Mouse (Mus musculus) midbrain, embryonic 11.5 days (tissue): ENCODE results near the gene Tha1. TPM values are rescaled to one million over a fixed set of nuclear protein-coding genes. Genes with fewer than 3 reads are reported as not detected.

Experiments used
- ATAC-seq: fragments of 200-750 bp; cut with Nextera tagmentation; 2 replicates; pipeline ENCODE4 v1.8.0; 2017; ENCODE audit warnings: moderate TSS enrichment, moderate library complexity; ENCODE audit not compliant: low FRiP score
- DNase-seq: peaks from one replicate; pipeline ENCODE4 v3.0.0; 2015; ENCODE audit warnings: low spot score; ENCODE audit errors: missing footprints
- H3K27ac ChIP-seq: fragments of 300-500 bp; sonication (generic); 2 replicates; pipeline ENCODE4 v1.5.1; 2014; ENCODE audit warnings: low read depth, low read length
- H3K27me3 ChIP-seq: fragments of 300-500 bp; sonication (generic); 2 replicates; pipeline ENCODE4 v1.6.1; 2014; ENCODE audit warnings: mild to moderate bottlenecking, low read length, moderate library complexity, mixed read lengths; ENCODE audit not compliant: control insufficient read depth, insufficient read depth
- H3K36me3 ChIP-seq: fragments of 300-500 bp; sonication (generic); 2 replicates; pipeline ENCODE4 v1.6.1; 2014; ENCODE audit warnings: mild to moderate bottlenecking, low read length, moderate library complexity, mixed read lengths; ENCODE audit not compliant: control insufficient read depth, insufficient read depth
- H3K4me1 ChIP-seq: fragments of 300-500 bp; sonication (generic); 2 replicates; pipeline ENCODE4 v1.6.1; 2014; ENCODE audit warnings: low read length; ENCODE audit not compliant: control insufficient read depth, insufficient read depth
- H3K4me2 ChIP-seq: fragments of 300-500 bp; sonication (generic); 2 replicates; pipeline ENCODE4 v1.6.1; 2014; ENCODE audit warnings: mild to moderate bottlenecking, moderate library complexity
- H3K4me3 ChIP-seq: fragments of 300-500 bp; sonication (generic); 2 replicates; pipeline ENCODE4 v1.5.1; 2014; ENCODE audit warnings: low read depth, low read length
- H3K9ac ChIP-seq: fragments of 300-500 bp; sonication (generic); 2 replicates; pipeline ENCODE4 v1.6.1; 2014; ENCODE audit warnings: low read length
- H3K9me3 ChIP-seq: fragments of 300-500 bp; sonication (generic); 2 replicates; pipeline ENCODE4 v1.6.1; 2016; ENCODE audit warnings: low read length; ENCODE audit not compliant: control insufficient read depth
- WGBS: fragments of 180-500 bp; shearing (Covaris S2); extraction: QIAGEN DNeasy Blood & Tissue Kit; methylation state at CpG from one replicate; pipeline ENCODE4 v1.1.7; 2014; 5-methylcytosine and 5-hydroxymethylcytosine counted together
- polyA plus RNA-seq: library from polyadenylated mRNA; unstranded; fragments of >200 nt; fragmentation: Nextera tagmentation; extraction: Ambion mirVana; gene quantifications from 2 replicates; pipeline ENCODE4 v1.2.1, GENCODE M21; 2014

Tha1 gene
- polyA plus RNA-seq, 1 experiment from 2014 or later: 2.4 TPM

DNA sequence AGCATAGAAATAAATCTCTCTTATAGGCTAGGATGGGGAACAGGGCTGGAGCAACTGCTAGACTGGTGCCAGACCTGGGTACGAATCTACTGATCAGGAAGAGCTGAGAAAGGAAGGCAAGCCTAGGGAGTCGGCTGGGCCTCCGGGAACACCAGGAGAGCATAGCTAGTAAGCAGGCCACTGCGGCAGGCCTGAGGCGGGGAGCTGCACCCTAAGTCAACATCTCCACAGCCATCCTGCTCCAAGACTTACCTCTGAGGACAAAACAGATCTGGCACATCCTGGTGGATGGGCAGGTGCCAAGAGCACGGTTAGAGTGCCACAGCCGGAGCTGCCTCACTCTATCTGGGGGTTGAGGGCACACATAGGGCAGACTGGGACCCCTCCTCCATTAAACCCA, 53.1 kb downstream of the Tha1 start:
- Histone ChIP-seq H3K27me3 (no peaks in the 10 kb centered on the region), H3K9me3 (no peaks in the 10 kb centered on the region), H3K4me1 (peaks cover 13% of the 10 kb centered on the region), H3K4me3 (no peak overlapping the region), H3K9ac (no peak overlapping the region), H3K4me2 (no peak overlapping the region), H3K27ac (no peak overlapping the region), H3K36me3 (peaks cover 2% of the 10 kb centered on the region; the same call in 1 of the 2 replicates)
- 95% methylated on average over 7 of the region's 7 CpGs for WGBS
- DNase-seq (no peak), ATAC-seq (no peak)

DNA sequence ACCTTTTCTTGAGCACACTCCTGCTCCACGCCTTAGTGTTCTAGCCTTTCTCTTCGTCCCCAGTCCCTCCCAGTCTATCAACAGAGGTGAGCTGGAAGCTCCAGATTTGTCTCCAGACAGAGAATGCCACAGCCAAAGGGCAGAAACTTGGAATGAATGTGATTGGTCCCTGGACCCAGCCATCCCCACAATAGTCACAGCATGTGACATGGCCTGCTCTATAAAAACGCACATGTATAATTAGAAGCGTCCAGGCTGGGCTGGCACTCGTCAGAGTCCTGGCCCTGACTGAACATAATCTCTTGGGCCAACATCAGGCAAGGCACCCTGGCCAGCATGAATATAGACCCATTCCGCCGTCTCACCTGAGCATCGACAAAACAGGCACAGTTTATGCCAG, 54.2 kb downstream of the Tha1 start:
- Histone ChIP-seq H3K4me2 (no peak overlapping the region), H3K4me3 (no peak overlapping the region), H3K36me3 (peaks cover 4% of the 10 kb centered on the region; the same call in 1 of the 2 replicates), H3K4me1 (peaks cover 3% of the 10 kb centered on the region), H3K27ac (no peak overlapping the region), H3K27me3 (no peaks in the 10 kb centered on the region), H3K9me3 (no peaks in the 10 kb centered on the region), H3K9ac (no peak overlapping the region)
- ATAC-seq (no peak), DNase-seq (no peak)
- 77% methylated on average over 8 of the region's 8 CpGs for WGBS

Other genes starting within 250 kb of the Tha1 start
- 14.6 and 15.1 TPM in 2 replicates for gene Tnrc6c, start 219.2 kb downstream of the Tha1 start, polyA plus RNA-seq
- 1.0 and 1.2 TPM in 2 replicates for gene Tmc8, start 91.4 kb downstream of the Tha1 start, polyA plus RNA-seq
- gene Tmc6, start 91.3 kb downstream of the Tha1 start, polyA plus RNA-seq: 4.5 and 4.7 TPM in 2 replicates
- 0.65 and 1.3 TPM in 2 replicates for gene 6030468B19Rik, start 75.8 kb downstream of the Tha1 start, polyA plus RNA-seq
- gene Gm20708, start 63.8 kb downstream of the Tha1 start, polyA plus RNA-seq: 0.15 and 0.20 TPM in 2 replicates
- gene Syngr2, start 63.8 kb downstream of the Tha1 start, polyA plus RNA-seq: 29.9 and 36.4 TPM in 2 replicates
- 2.8 and 3.9 TPM in 2 replicates for gene Afmid, start 47.6 kb downstream of the Tha1 start, polyA plus RNA-seq
- 87.1 and 89.7 TPM in 2 replicates for gene Tk1, start 47.4 kb downstream of the Tha1 start, polyA plus RNA-seq
- gene Birc5, start 24.2 kb downstream of the Tha1 start, polyA plus RNA-seq: 346 and 363 TPM in 2 replicates
- gene Tmem235, start 12.7 kb downstream of the Tha1 start, polyA plus RNA-seq: not detected in 2 replicates
- gene Socs3, start 96.6 kb upstream of the Tha1 start, polyA plus RNA-seq: 5.5 and 5.9 TPM in 2 replicates
- 40.2 and 42.7 TPM in 2 replicates for gene Pgs1, start 112.8 kb upstream of the Tha1 start, polyA plus RNA-seq